Comparison of ENCODE assay signal across 8 mouse cellular contexts in genomic region chr1:192107352-192107751, GRCm38 (mm10). TPM values are rescaled to one million over a fixed set of nuclear protein-coding genes. Genes with fewer than 3 reads are reported as not detected.
DNase-seq lines count a peak whose midpoint lies in the region; ATAC-seq and TF ChIP-seq lines count a peak whose summit lies in the region.

No protein-coding gene starts in this region.

- ATAC-seq in lung, embryonic 16.5 days (ENCODE audit: low read depth) = peak; percentile 67; the same call in 1 of the 2 replicates

- no peak for TF ChIP-seq EP300 in heart, adult 2 months (IDR thresholded peaks at IDR 0.05; ENCODE audit: insufficient read depth, low read depth, low read length)

- no peak overlapping the region for H3K9ac ChIP-seq in heart, adult 2 months (ENCODE audit: low read depth, low read length)
- no peak overlapping the region for H3K9ac ChIP-seq in lung, embryonic 16.5 days (ENCODE audit: low read length)

- peak; percentile 80 for TF ChIP-seq CTCF in heart, adult 2 months (IDR thresholded peaks at IDR 0.05)
- TF ChIP-seq CTCF in C2C12 (IDR thresholded peaks at IDR 0.05; ENCODE audit: control insufficient read depth, insufficient read depth, insufficient read length) = peak; percentile 33

- intact Hi-C loops in heart, adult 2 months (cut with DNase I) = no loop called here
- intact Hi-C loops in heart, postnatal 14 days (cut with DNase I) = no loop called here

- H3K79me2 ChIP-seq in heart, adult 2 months (replicated peaks; ENCODE audit: control insufficient read depth, insufficient read depth, low read length) = no peaks in the 10 kb centered on the region
- H3K79me2 ChIP-seq in C2C12 (ENCODE audit: control insufficient read depth, insufficient read depth) = no peaks in the 10 kb centered on the region

- no peak for DNase-seq in heart, adult 2 months
- DNase-seq in heart, postnatal 14 days = no peak
- DNase-seq in adipocyte (ENCODE audit: low spot score) = peak; percentile 51
- DNase-seq in induced T-regulatory cell, adult 2 months (ENCODE audit: low read depth) = peak; percentile 61
- peak; percentile 34 to 46 for DNase-seq in thymus, postnatal 36 days
- DNase-seq in gastrocnemius, postnatal 4 days (ENCODE audit: low spot score in 2 of 2) = no peak

- H3K4me1 ChIP-seq in heart, adult 2 months (ENCODE audit: control insufficient read depth, insufficient read depth, low read length) = no peaks in the 10 kb centered on the region
- no peaks in the 10 kb centered on the region for H3K4me1 ChIP-seq in lung, embryonic 16.5 days (replicated peaks; ENCODE audit: control insufficient read depth, insufficient read depth, low read length)

- H3ac ChIP-seq in C2C12 (ENCODE audit: control insufficient read depth, insufficient read length, low read depth) = no peak overlapping the region

- no peaks in the 10 kb centered on the region for H3K27me3 ChIP-seq in heart, adult 2 months (ENCODE audit: control insufficient read depth, insufficient read depth, low read length)
- no peaks in the 10 kb centered on the region for H3K27me3 ChIP-seq in C2C12 (ENCODE audit: control insufficient read depth, insufficient read depth, insufficient read length)
- no peaks in the 10 kb centered on the region for H3K27me3 ChIP-seq in lung, embryonic 16.5 days (ENCODE audit: control insufficient read depth, insufficient read depth, low read depth, low read length)

- H3K36me3 ChIP-seq in heart, adult 2 months (ENCODE audit: control insufficient read depth, insufficient read depth, low read length) = no peaks in the 10 kb centered on the region; the same call in none of the 2 replicates
- H3K36me3 ChIP-seq in C2C12 (ENCODE audit: control insufficient read depth, insufficient read depth) = peaks cover 59% of the 10 kb centered on the region
- peaks cover 27% of the 10 kb centered on the region for H3K36me3 ChIP-seq in lung, embryonic 16.5 days (ENCODE audit: control insufficient read depth, insufficient read depth, low read length)

- 11% methylated on average over 2 of the region's 2 CpGs for WGBS in heart, adult 2 months
- WGBS in lung, embryonic 16.5 days = 14% methylated on average over 2 of the region's 2 CpGs

- no peak overlapping the region for H3K27ac ChIP-seq in heart, adult 2 months
- H3K27ac ChIP-seq in lung, embryonic 16.5 days (ENCODE audit: low read length) = no peak overlapping the region

- H3K4me3 ChIP-seq in heart, adult 2 months = no peak overlapping the region
- H3K4me3 ChIP-seq in C2C12 (ENCODE audit: insufficient read depth, poor library complexity, severe bottlenecking) = no peak overlapping the region
- no peak overlapping the region for H3K4me3 ChIP-seq in lung, embryonic 16.5 days (ENCODE audit: low read length)

- no peaks in the 10 kb centered on the region for H3K79me3 ChIP-seq in C2C12 (ENCODE audit: low read depth)

- no peak for TF ChIP-seq POLR2A in heart, adult 2 months (IDR thresholded peaks at IDR 0.05; ENCODE audit: insufficient read depth, low read depth, low read length)

- H3K9me3 ChIP-seq in lung, embryonic 16.5 days (ENCODE audit: control insufficient read depth, low read length) = no peaks in the 10 kb centered on the region

- H3K4me2 ChIP-seq in lung, embryonic 16.5 days (ENCODE audit: low read depth, low read length) = no peak overlapping the region

TF ChIP-seq in C2C12, 6 proteins besides CTCF, POLR2A, EP300 and RAD21:
- no peak for TF ChIP-seq MYOG (IDR thresholded peaks at IDR 0.05; ENCODE audit: control insufficient read depth, extremely low read depth, insufficient read length)
- no peak for TF ChIP-seq MAX (IDR thresholded peaks at IDR 0.05)
- no peak for TF ChIP-seq CEBPB (IDR thresholded peaks at IDR 0.05; ENCODE audit: low read depth)
- TF ChIP-seq MYOD1 (IDR thresholded peaks at IDR 0.05; ENCODE audit: control insufficient read depth, insufficient read length, low read depth) = no peak

RNA-seq across cellular contexts. Expression of gene Traf5, which starts 15.0 kb away (rescaled TPM):
- total RNA-seq in heart, adult 2 months (2021) = 1 to 10 TPM; 3.9 to 4.3 TPM
- polyA plus RNA-seq in heart, adult 2 months (2012; rRNA removed) = 4.4 and 5.1 TPM in 2 replicates
- 10 to 100 TPM in 1 of 2 experiments, 1 to 10 TPM in 1; 9.1 to 10.5 TPM for total RNA-seq in heart, postnatal 14 days (2021)
- polyA plus RNA-seq in C2C12 (2012; fragmentation: generic; extraction: Trizol) = 20.5 TPM
- polyA plus RNA-seq in lung, embryonic 16.5 days (2015; fragmentation: Nextera tagmentation; extraction: Ambion mirVana) = 21.9 and 23.4 TPM in 2 replicates
- total RNA-seq in gastrocnemius, postnatal 4 days (2021) = 10 to 100 TPM; 26.2 to 28.6 TPM

RNA-seq across cellular contexts. Expression of gene Rcor3, which starts 30.5 kb away (rescaled TPM):
- total RNA-seq in heart, adult 2 months (2021) = 10 to 100 TPM; 26.3 to 35.0 TPM
- polyA plus RNA-seq in heart, adult 2 months (2012; rRNA removed) = 38.3 and 39.7 TPM in 2 replicates
- total RNA-seq in heart, postnatal 14 days (2021) = 10 to 100 TPM; 31.9 to 40.9 TPM
- 8.6 TPM for polyA plus RNA-seq in C2C12 (2012; fragmentation: generic; extraction: Trizol)
- 29.2 and 30.3 TPM in 2 replicates for polyA plus RNA-seq in lung, embryonic 16.5 days (2015; fragmentation: Nextera tagmentation; extraction: Ambion mirVana)
- 10 to 100 TPM; 38.8 to 40.7 TPM for total RNA-seq in gastrocnemius, postnatal 4 days (2021)

Comparison
In these comparisons a context has a peak if more than half of its experiments do, and no peak if none do; other contexts are left out.
1. DNase-seq: peak in adipocyte (single experiment), induced T-regulatory cell, adult 2 months (single experiment) and thymus, postnatal 36 days (2 of 2); none in heart, adult 2 months (0 of 2), heart, postnatal 14 days (0 of 2) and gastrocnemius, postnatal 4 days (0 of 2).